Mouse (Mus musculus) kidney, adult 8-10 months (tissue): Measurements from ENCODE around the gene Twist1.

Experiments
- DNase-seq, 2 experiments: peaks; one replicate each; pipeline ENCODE4 v3.0.0; 2022

Twist1 gene

DNA sequence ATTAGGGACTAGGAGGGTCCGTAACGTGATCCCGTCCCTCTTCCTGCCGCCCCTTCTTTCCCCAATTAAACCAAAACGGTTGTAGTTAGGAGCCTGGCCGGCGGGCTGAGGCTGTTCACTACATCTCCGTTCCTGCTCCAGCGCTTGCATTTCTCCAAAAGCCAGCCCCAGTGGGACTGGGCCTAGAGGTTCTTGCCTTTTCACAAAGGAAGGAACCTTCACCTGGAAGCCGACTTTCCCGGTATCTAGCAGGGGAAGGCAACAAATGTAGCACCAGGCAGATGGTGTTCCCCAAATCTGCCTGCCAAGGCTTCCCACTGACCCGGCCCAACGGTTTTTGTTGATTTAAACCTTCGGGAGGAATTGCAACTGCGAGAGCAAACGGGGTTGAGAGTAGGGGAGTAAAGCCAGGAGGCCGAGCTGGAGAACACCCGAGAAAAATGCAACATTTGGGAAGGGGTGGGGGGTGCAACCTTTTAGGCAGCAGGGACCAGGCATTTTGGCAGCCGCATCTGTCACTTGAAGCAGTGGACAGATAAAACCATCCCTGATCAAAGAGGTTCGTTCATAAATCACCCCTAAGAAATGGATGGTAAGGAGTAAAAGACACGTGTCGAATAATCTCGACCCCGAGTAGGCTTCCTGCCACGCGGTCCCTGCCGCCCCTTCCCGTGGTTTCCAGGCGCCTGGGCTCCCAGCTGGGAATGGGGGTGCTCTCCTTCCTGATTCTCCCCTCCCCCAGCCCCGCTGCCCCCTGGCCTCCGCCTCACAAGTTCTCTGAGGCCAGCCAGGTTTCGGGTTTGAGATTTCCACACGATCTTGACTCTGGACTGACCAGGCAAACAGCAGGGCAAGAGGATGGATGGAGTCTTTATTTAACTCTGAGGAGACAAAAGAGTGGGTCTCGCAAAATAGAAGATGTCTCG lies 9.3 kb downstream of the Twist1 start:
- no peak for DNase-seq

GRCm38 (mm10) chr12:33967514-33967913 lies 10.0 kb downstream of the Twist1 start:
- no peak for DNase-seq

DNA sequence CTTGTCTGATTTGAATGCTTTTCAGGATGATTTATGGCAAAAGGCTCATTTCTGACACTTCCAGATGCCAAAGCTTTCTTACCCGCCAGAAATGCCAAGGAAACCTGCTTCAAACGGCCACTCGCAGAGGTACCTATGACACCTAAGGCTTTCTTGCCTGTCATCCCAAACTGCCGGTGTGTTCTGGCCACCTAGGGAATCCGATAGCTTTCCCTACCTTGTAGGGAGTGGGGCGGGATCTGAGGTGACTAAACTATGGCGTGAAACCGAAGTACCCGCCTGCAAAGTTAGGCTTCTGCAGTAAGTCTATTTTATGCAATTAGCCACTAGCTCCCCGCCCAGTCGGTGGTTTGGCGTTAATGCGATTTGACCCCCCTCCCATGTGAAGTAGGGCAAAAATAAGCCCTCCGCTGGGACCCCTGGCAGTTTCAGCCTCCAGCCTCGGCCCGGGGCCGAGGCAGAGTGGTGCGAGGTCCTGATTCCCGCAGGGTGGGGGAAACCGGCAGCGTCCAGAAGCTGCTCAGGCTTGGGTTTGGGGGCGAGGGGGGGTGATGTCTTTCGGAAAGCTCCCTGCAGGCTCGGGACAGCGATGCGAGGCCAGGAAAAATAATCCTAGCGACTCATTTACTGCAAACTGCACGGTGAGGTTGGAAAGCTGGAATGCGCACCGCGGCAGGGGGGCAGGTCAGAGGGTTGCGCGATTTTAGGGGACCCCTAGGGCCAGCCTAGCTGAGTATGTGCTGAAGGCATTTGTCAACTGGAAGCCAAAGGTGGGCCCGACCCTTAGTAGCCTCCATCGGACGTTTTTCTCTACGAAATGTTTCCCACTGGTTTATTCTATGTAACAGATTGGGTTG lies 10.8 kb downstream of the Twist1 start:
- DNase-seq = no peak

DNA sequence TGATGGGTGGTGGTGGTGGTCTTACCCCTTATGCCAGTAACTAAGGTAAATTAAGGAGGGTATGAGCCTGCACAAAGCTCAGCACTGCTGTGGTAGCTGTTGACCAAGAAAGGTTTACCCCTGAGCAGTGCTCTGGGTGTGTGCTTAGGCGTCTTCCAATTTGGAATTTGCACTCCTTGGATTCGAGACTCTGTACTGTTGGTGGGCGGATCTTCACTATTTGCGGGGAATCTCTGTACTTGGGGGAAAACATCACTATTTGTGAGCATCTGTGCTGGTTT lies 11.4 kb downstream of the Twist1 start:
- DNase-seq = no peak

- DNase-seq = no peak
Measured at GRCm38 (mm10) chr12:33980159-33980558, 22.7 kb downstream of the Twist1 start.

DNA sequence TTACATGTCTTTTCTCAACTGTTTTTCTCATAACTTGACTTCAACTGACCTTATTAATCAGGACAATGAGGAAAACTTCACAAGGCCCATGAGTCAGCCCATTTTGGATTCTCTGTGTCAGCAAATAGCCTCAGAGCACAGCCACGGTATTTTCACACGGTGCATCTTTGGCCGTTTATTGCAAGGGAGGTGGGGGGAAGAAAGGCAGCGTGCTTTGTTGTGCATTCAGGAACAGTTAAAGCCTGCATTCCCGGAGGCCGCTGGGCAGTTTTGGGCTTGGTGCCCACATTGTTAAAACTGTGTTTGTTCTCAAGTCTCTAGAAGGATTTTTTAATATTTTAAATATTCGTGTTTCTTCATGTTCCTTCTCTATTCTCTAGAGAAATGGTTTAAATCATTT lies 24.0 kb downstream of the Twist1 start:
- no peak for DNase-seq

- DNase-seq = no peak
Measured at GRCm38 (mm10) chr12:33993127-33993526, 35.7 kb downstream of the Twist1 start.
